ENCODE assay signal across 8 mouse cellular contexts in the genomic region with DNA sequence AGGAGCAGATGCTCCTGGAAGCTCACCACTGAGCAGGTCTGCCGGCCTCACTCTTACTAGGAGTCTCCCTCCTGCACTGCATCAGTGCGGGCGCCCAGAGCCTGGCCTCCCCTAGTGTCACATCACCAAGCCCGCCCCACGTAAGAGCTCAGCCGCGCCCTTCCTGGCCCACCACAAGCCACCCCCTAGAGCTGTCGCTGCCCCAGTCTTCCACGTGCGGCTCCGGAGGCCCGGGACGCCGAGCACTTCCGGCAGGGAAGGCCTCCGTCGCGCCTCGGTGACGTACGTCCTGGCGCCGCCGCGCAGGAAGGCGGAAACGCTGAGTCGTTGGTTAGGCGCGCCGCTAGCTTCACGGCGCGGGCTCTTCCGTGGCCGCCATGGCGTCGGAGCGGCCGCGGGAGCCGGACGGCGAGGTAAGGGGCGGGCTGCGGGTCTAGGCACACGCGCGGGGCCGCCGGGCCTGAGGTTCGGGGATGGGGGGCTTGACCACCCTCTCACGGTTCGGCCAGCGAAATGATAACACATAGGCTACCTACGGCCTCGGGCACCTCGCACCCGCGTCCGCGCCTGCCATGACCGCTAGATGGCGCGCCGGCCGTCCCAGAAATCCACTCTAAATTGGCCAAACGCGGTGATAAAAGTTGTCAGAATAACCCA. TPM values are rescaled to one million over a fixed set of nuclear protein-coding genes. Genes with fewer than 3 reads are reported as not detected.
DNase-seq lines count a peak whose midpoint lies in the region; ATAC-seq and TF ChIP-seq lines count a peak whose summit lies in the region.

Gene Secisbp2, plus strand, starts transcription at position 290 of the 657 bp plus-strand sequence.

- peak; percentile 97 for ATAC-seq in forebrain, embryonic 16.5 days
- peak; percentile 96 for ATAC-seq in lung, embryonic 14.5 days (ENCODE audit: insufficient read depth)

- peak within 1 kb of the TSS; percentile 82 to 90 for H3K4me3 ChIP-seq in ES-E14 (ENCODE audit: insufficient read depth in 1 of 2, low read depth in 1 of 2, low read length in 2 of 2, poor library complexity in 1 of 2, severe bottlenecking in 1 of 2)
- peak within 1 kb of the TSS; percentile 85 for H3K4me3 ChIP-seq in forebrain, embryonic 16.5 days (replicated peaks; ENCODE audit: low read length)
- H3K4me3 ChIP-seq in layer of hippocampus, adult 2 months, result peak within 1 kb of the TSS; percentile 94
- H3K4me3 ChIP-seq in lung, embryonic 14.5 days (ENCODE audit: low read depth, low read length), result peak within 1 kb of the TSS; percentile 72
- H3K4me3 ChIP-seq in olfactory bulb, adult 2 months (ENCODE audit: insufficient read depth, low read depth, low read length), result peak within 1 kb of the TSS; percentile 98
- peak within 1 kb of the TSS; percentile 85 for H3K4me3 ChIP-seq in thymus, adult 2 months (ENCODE audit: control insufficient read depth, insufficient read depth, low read length)

- under 1% methylated on average over 69 of the region's 69 CpGs for WGBS in forebrain, embryonic 16.5 days
- WGBS in lung, embryonic 14.5 days, result under 1% methylated on average over 69 of the region's 69 CpGs
- 1% methylated on average over 69 of the region's 69 CpGs for WGBS in olfactory bulb, adult 2 months
- WGBS in thymus, adult 2 months, result under 1% methylated on average over 69 of the region's 69 CpGs

- peaks cover 30% of the 10 kb centered on the region for H3K36me3 ChIP-seq in ES-E14 (ENCODE audit: control insufficient read depth, insufficient read depth, low read length, poor library complexity, severe bottlenecking)
- no peaks in the 10 kb centered on the region; the same call in 1 of the 2 replicates for H3K36me3 ChIP-seq in forebrain, embryonic 16.5 days (ENCODE audit: control insufficient read depth, insufficient read depth)
- H3K36me3 ChIP-seq in lung, embryonic 14.5 days (ENCODE audit: insufficient read depth), result peaks cover 55% of the 10 kb centered on the region
- H3K36me3 ChIP-seq in thymus, adult 2 months (ENCODE audit: control insufficient read depth, insufficient read depth, low read length), result peaks cover 21% of the 10 kb centered on the region

- TF ChIP-seq POLR2A in olfactory bulb, adult 2 months (IDR thresholded peaks at IDR 0.05; ENCODE audit: insufficient read depth, low read depth, low read length), result peak; percentile 74; the same call in 1 of the 2 replicates
- peak; percentile 91 for TF ChIP-seq POLR2A in thymus, adult 2 months (IDR thresholded peaks at IDR 0.05; ENCODE audit: control insufficient read depth, extremely low read depth, insufficient read depth, low read length, poor library complexity)

- peak within 1 kb of the TSS; percentile 96 for H3K9ac ChIP-seq in ES-E14 (ENCODE audit: insufficient read depth, low read depth, low read length, poor library complexity, severe bottlenecking)
- peak within 1 kb of the TSS; percentile 85 for H3K9ac ChIP-seq in forebrain, embryonic 16.5 days (replicated peaks; ENCODE audit: low read depth, low read length)
- peak within 1 kb of the TSS; percentile 80 for H3K9ac ChIP-seq in lung, embryonic 14.5 days

- DNase-seq in ES-E14 (ENCODE audit: low read depth, low spot score), result peak; percentile 83
- peak; percentile 93 for DNase-seq in cerebellum, adult 11-12 months
- DNase-seq in heart, postnatal 36 days, result peak; percentile 97 to 98
- peak; percentile 93 to 98 for DNase-seq in layer of hippocampus, adult 2 months (ENCODE audit: low spot score in 2 of 2)
- peak; percentile 97 for DNase-seq in lung, embryonic 14.5 days
- DNase-seq in thymus, adult 2 months, result peak; percentile 95

- H3K27ac ChIP-seq in ES-E14 (ENCODE audit: insufficient read depth, low read depth, low read length, poor library complexity, severe bottlenecking), result peak within 1 kb of the TSS; percentile 92
- H3K27ac ChIP-seq in forebrain, embryonic 16.5 days (ENCODE audit: low read length), result peak within 1 kb of the TSS; percentile 90
- H3K27ac ChIP-seq in layer of hippocampus, adult 2 months, result peak within 1 kb of the TSS; percentile 95
- H3K27ac ChIP-seq in lung, embryonic 14.5 days (ENCODE audit: low read depth), result peak within 1 kb of the TSS; percentile 79
- H3K27ac ChIP-seq in olfactory bulb, adult 2 months (ENCODE audit: insufficient read depth, low read depth, low read length), result peak within 1 kb of the TSS; percentile 90
- peak within 1 kb of the TSS; percentile 45; the same call in 1 of the 2 replicates for H3K27ac ChIP-seq in thymus, adult 2 months (ENCODE audit: control insufficient read depth, insufficient read depth, low read length)

- TF ChIP-seq CTCF in layer of hippocampus, adult 2 months (conservative IDR thresholded peaks at IDR 0.05), result peak; percentile 99
- peak; percentile 92 for TF ChIP-seq CTCF in lung, embryonic 14.5 days (IDR thresholded peaks at IDR 0.05; ENCODE audit: low read depth)
- peak; percentile 98 for TF ChIP-seq CTCF in olfactory bulb, adult 2 months (IDR thresholded peaks at IDR 0.05; ENCODE audit: insufficient read depth, low read depth, low read length)
- peak; percentile 92 for TF ChIP-seq CTCF in thymus, adult 2 months (IDR thresholded peaks at IDR 0.05; ENCODE audit: borderline replicate concordance, control insufficient read depth, extremely low read depth, insufficient read depth, low read length, poor library complexity)

- no peaks in the 10 kb centered on the region for H3K9me3 ChIP-seq in ES-E14 (ENCODE audit: control insufficient read depth, insufficient read depth, low read depth, low read length)
- H3K9me3 ChIP-seq in forebrain, embryonic 16.5 days (ENCODE audit: control insufficient read depth, low read length), result no peaks in the 10 kb centered on the region
- H3K9me3 ChIP-seq in lung, embryonic 14.5 days (ENCODE audit: low read depth, low read length), result no peaks in the 10 kb centered on the region

- intact Hi-C loops in heart, postnatal 36 days (cut with DNase I), result loop anchor here (5.0 kb wide), 1 partner anchor 166 kb away; no protein-coding TSS in a partner anchor

- in situ Hi-C loops in ES-E14 (cut with MboI; ENCODE audit: low sequenced_read_pairs in 2 of 2, unreplicated experiment in 2 of 2), result no loop called here

- H3K27me3 ChIP-seq in forebrain, embryonic 16.5 days (replicated peaks; ENCODE audit: control insufficient read depth, insufficient read depth, low read length), result no peaks in the 10 kb centered on the region
- H3K27me3 ChIP-seq in lung, embryonic 14.5 days (ENCODE audit: insufficient read depth, low read length), result no peaks in the 10 kb centered on the region
- no peaks in the 10 kb centered on the region for H3K27me3 ChIP-seq in thymus, adult 2 months (ENCODE audit: control insufficient read depth, insufficient read depth, low read length)

- peak within 1 kb of the TSS; percentile 68 for H3K4me2 ChIP-seq in forebrain, embryonic 16.5 days (ENCODE audit: low read length)
- peak within 1 kb of the TSS; percentile 76 for H3K4me2 ChIP-seq in lung, embryonic 14.5 days

- H3K4me1 ChIP-seq in ES-E14 (ENCODE audit: control insufficient read depth in 2 of 2, insufficient read depth in 2 of 2, low read length in 2 of 2, poor library complexity in 1 of 2), result peaks cover 3 to 6% of the 10 kb centered on the region in 2 experiments
- H3K4me1 ChIP-seq in forebrain, embryonic 16.5 days (replicated peaks; ENCODE audit: control insufficient read depth, insufficient read depth, low read length), result peaks cover 18% of the 10 kb centered on the region
- H3K4me1 ChIP-seq in lung, embryonic 14.5 days (ENCODE audit: insufficient read depth), result peaks cover 17% of the 10 kb centered on the region
- H3K4me1 ChIP-seq in olfactory bulb, adult 2 months (ENCODE audit: control insufficient read depth, insufficient read depth, low read length), result peaks cover 8% of the 10 kb centered on the region; the same call in 1 of the 2 replicates
- peaks cover 10% of the 10 kb centered on the region for H3K4me1 ChIP-seq in thymus, adult 2 months (replicated peaks; ENCODE audit: control insufficient read depth, insufficient read depth, low read length)

TF ChIP-seq in ES-E14, 5 proteins besides CTCF, POLR2A, EP300 and RAD21:
- TF ChIP-seq MAFK (IDR thresholded peaks at IDR 0.05; ENCODE audit: insufficient read depth, low read depth, low read length), result peak; percentile 73
- no peak for TF ChIP-seq ZNF384 (IDR thresholded peaks at IDR 0.05; ENCODE audit: low read depth, low read length)
- TF ChIP-seq HCFC1 (IDR thresholded peaks at IDR 0.05; ENCODE audit: borderline replicate concordance, insufficient read depth, low read length), result peak; percentile 81
- TF ChIP-seq CHD2 (IDR thresholded peaks at IDR 0.05; ENCODE audit: low read depth, low read length), result no peak
- no peak for TF ChIP-seq ZC3H11A (IDR thresholded peaks at IDR 0.05; ENCODE audit: borderline replicate concordance, low read depth, low read length)
TF ChIP-seq in ES-E14: peak in this region for 2.

RNA-seq across cellular contexts. Expression of gene Secisbp2, which starts in this region (rescaled TPM):
- total RNA-seq in ES-E14 (2012; rRNA removed), result 26.6 and 31.6 TPM in 2 replicates
- 31.2 and 40.0 TPM in 2 replicates for polyA plus RNA-seq in forebrain, embryonic 16.5 days (2015; fragmentation: Nextera tagmentation; extraction: Ambion mirVana)
- total RNA-seq in heart, postnatal 36 days (2021), result 10 to 100 TPM; 12.6 to 14.2 TPM
- 10 to 100 TPM; 22.5 to 22.9 TPM for total RNA-seq in layer of hippocampus, adult 2 months (2021)
- polyA plus RNA-seq in lung, embryonic 14.5 days (2014; fragmentation: Nextera tagmentation; extraction: Ambion mirVana), result 26.1 and 31.3 TPM in 2 replicates
- polyA plus RNA-seq in olfactory bulb, adult 2 months (2012; ENCODE audit: insufficient read depth, insufficient read length, low replicate concordance, missing spikeins), result not detected in 2 replicates
- polyA plus RNA-seq in thymus, adult 2 months (2012; rRNA removed), result 50.1 and 50.8 TPM in 2 replicates

Comparison
In these comparisons a context has a peak if more than half of its experiments do, and no peak if none do; other contexts are left out.
1. Peak in every context shown above with its lines: DNase-seq, ATAC-seq, H3K4me3 ChIP-seq and H3K27ac ChIP-seq.
2. H3K27ac ChIP-seq: peak in every context shown above with its lines; median percentile 95 in layer of hippocampus, adult 2 months; 92 in ES-E14; 90 in forebrain, embryonic 16.5 days; 90 in olfactory bulb, adult 2 months; 79 in lung, embryonic 14.5 days; 45 in thymus, adult 2 months.